Mouse (Mus musculus) olfactory bulb, adult 2 months (tissue): Measurements from ENCODE around the gene Slco1a1.

Source experiments
- CTCF ChIP-seq: fragments of 200-500 bp; IDR thresholded peaks from 2 replicates; pipeline ENCODE4 v1.5.1; 2012; ENCODE audit warnings: low read depth, mild to moderate bottlenecking, low read length, moderate library complexity; ENCODE audit not compliant: insufficient read depth
- POLR2A ChIP-seq: fragments of 200-500 bp; IDR thresholded peaks from 2 replicates; pipeline ENCODE4 v1.6.1; 2012; ENCODE audit warnings: mild to moderate bottlenecking, low read depth, low read length, moderate library complexity; ENCODE audit not compliant: insufficient read depth

GRCm38 (mm10) chr6:141882581-141882980 is 64.2 kb downstream of the Slco1a1 start:
- TF ChIP-seq CTCF (no peak), POLR2A (no peak)
